Mouse (Mus musculus): ENCODE measurements around the gene Mylk. TPM values are rescaled to one million over a fixed set of nuclear protein-coding genes. Genes with fewer than 3 reads are reported as not detected.

The Mylk gene
- polyA plus RNA-seq, 1 experiment from 2014 or later, result 4.4 TPM

GRCm38 (mm10) chr16:34920182-34920581 lies 175.2 kb downstream of the Mylk start:
- H3K4me3 ChIP-seq (ENCODE audit: low read depth, low read length), result no peak overlapping the region
- DNase-seq (ENCODE audit: low spot score), result peak; percentile 53
- no peaks in the 10 kb centered on the region for H3K27me3 ChIP-seq (replicated peaks; ENCODE audit: control insufficient read depth, insufficient read depth, low read length)
- H3K27ac ChIP-seq (ENCODE audit: low read depth, low read length), result no peak overlapping the region
- H3K9ac ChIP-seq (ENCODE audit: low read depth, low read length), result no peak overlapping the region
- H3K9me3 ChIP-seq (ENCODE audit: control insufficient read depth, low read length), result no peaks in the 10 kb centered on the region
- WGBS, result 15% methylated on average over 6 of the region's 6 CpGs
- no peak overlapping the region for H3K4me2 ChIP-seq
- no peak for ATAC-seq (replicated peaks; ENCODE audit: low FRiP score)
- H3K36me3 ChIP-seq (ENCODE audit: control insufficient read depth, insufficient read depth, low read length), result no peaks in the 10 kb centered on the region
- H3K4me1 ChIP-seq (replicated peaks; ENCODE audit: control insufficient read depth, insufficient read depth, low read length), result peaks cover 16% of the 10 kb centered on the region

GRCm38 (mm10) chr16:34920868-34921267 lies 175.9 kb downstream of the Mylk start:
- no peak for DNase-seq (ENCODE audit: low spot score)
- Histone ChIP-seq H3K27me3 (replicated peaks; ENCODE audit: control insufficient read depth, insufficient read depth, low read length) (no peaks in the 10 kb centered on the region), H3K36me3 (ENCODE audit: control insufficient read depth, insufficient read depth, low read length) (no peaks in the 10 kb centered on the region), H3K9ac (ENCODE audit: low read depth, low read length) (no peak overlapping the region), H3K4me3 (ENCODE audit: low read depth, low read length) (no peak overlapping the region), H3K9me3 (ENCODE audit: control insufficient read depth, low read length) (no peaks in the 10 kb centered on the region), H3K4me1 (replicated peaks; ENCODE audit: control insufficient read depth, insufficient read depth, low read length) (peaks cover 16% of the 10 kb centered on the region), H3K4me2 (no peak overlapping the region), H3K27ac (ENCODE audit: low read depth, low read length) (no peak overlapping the region)
- no peak for ATAC-seq (replicated peaks; ENCODE audit: low FRiP score)
- 69% methylated on average over 8 of the region's 8 CpGs for WGBS

DNA sequence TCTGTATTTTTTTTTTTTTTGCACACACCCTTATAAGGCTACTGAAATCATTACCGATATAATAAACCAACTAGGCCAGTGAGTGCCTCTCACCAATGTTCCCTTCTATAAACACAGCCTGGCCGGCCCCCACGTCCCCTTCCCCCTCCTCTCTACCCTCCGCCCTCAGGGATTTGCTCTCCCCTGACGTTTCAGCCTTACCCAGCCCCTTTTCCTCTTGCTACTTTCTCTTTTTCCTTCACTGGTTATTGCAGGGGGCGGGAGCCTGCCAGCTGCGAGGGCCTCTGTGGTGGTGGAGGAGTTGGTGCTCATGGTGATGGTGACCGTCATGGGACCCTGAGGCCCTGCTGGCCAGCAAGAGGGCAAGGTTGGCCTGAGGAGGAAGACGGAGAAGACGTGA lies 176.3 kb downstream of the Mylk start:
- peak overlapping the region; percentile 20; the same call in 1 of the 2 replicates for H3K4me2 ChIP-seq
- DNase-seq (ENCODE audit: low spot score) (no peak), ATAC-seq (replicated peaks; ENCODE audit: low FRiP score) (no peak)
- no peaks in the 10 kb centered on the region for H3K36me3 ChIP-seq (ENCODE audit: control insufficient read depth, insufficient read depth, low read length)
- H3K4me3 ChIP-seq (ENCODE audit: low read depth, low read length), result no peak overlapping the region
- no peaks in the 10 kb centered on the region for H3K27me3 ChIP-seq (replicated peaks; ENCODE audit: control insufficient read depth, insufficient read depth, low read length)
- H3K4me1 ChIP-seq (replicated peaks; ENCODE audit: control insufficient read depth, insufficient read depth, low read length), result peaks cover 19% of the 10 kb centered on the region
- 64% methylated on average over 10 of the region's 10 CpGs for WGBS
- no peak overlapping the region for H3K9ac ChIP-seq (ENCODE audit: low read depth, low read length)
- H3K27ac ChIP-seq (ENCODE audit: low read depth, low read length), result no peak overlapping the region; the same call in 1 of the 2 replicates
- no peaks in the 10 kb centered on the region for H3K9me3 ChIP-seq (ENCODE audit: control insufficient read depth, low read length)

DNA sequence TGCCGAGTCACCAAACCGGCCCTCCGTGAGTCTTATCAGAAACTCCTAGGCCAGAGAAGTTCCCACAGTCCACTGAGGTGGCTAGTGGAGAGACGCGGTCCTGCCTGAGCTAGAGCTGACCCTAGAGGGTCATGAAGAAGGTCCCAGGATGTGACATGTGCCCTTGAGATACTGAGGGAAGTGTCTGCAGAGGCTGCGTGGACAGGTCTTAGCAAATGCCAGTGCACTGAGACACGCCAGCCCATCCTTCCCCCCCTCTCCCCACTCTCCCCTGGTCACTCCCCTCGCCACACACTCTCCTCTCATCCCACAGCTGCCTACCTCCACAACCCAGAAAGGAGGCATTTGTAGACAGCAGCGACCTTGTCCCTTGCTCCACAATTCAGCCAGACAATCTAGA lies 178.6 kb downstream of the Mylk start:
- Histone ChIP-seq H3K27ac (ENCODE audit: low read depth, low read length) (no peak overlapping the region), H3K4me1 (replicated peaks; ENCODE audit: control insufficient read depth, insufficient read depth, low read length) (peaks cover 27% of the 10 kb centered on the region), H3K27me3 (replicated peaks; ENCODE audit: control insufficient read depth, insufficient read depth, low read length) (no peaks in the 10 kb centered on the region), H3K9me3 (ENCODE audit: control insufficient read depth, low read length) (no peaks in the 10 kb centered on the region), H3K4me2 (no peak overlapping the region), H3K9ac (ENCODE audit: low read depth, low read length) (no peak overlapping the region), H3K4me3 (ENCODE audit: low read depth, low read length) (no peak overlapping the region), H3K36me3 (ENCODE audit: control insufficient read depth, insufficient read depth, low read length) (no peaks in the 10 kb centered on the region)
- WGBS, result 50% methylated on average over 9 of the region's 9 CpGs
- no peak for ATAC-seq (replicated peaks; ENCODE audit: low FRiP score)
- no peak for DNase-seq (ENCODE audit: low spot score)

GRCm38 (mm10) chr16:34924324-34924723 lies 179.3 kb downstream of the Mylk start:
- Histone ChIP-seq H3K4me3 (ENCODE audit: low read depth, low read length) (no peak overlapping the region), H3K36me3 (ENCODE audit: control insufficient read depth, insufficient read depth, low read length) (no peaks in the 10 kb centered on the region), H3K4me2 (no peak overlapping the region), H3K9ac (ENCODE audit: low read depth, low read length) (no peak overlapping the region), H3K9me3 (ENCODE audit: control insufficient read depth, low read length) (no peaks in the 10 kb centered on the region), H3K27me3 (replicated peaks; ENCODE audit: control insufficient read depth, insufficient read depth, low read length) (no peaks in the 10 kb centered on the region), H3K27ac (ENCODE audit: low read depth, low read length) (no peak overlapping the region), H3K4me1 (replicated peaks; ENCODE audit: control insufficient read depth, insufficient read depth, low read length) (peaks cover 27% of the 10 kb centered on the region)
- 72% methylated on average over 5 of the region's 5 CpGs for WGBS
- ATAC-seq (replicated peaks; ENCODE audit: low FRiP score) (no peak), DNase-seq (ENCODE audit: low spot score) (no peak)

GRCm38 (mm10) chr16:34924937-34925618 lies 180.1 kb downstream of the Mylk start:
- H3K36me3 ChIP-seq (ENCODE audit: control insufficient read depth, insufficient read depth, low read length), result no peaks in the 10 kb centered on the region
- peaks cover 25% of the 10 kb centered on the region for H3K4me1 ChIP-seq (replicated peaks; ENCODE audit: control insufficient read depth, insufficient read depth, low read length)
- H3K4me3 ChIP-seq (ENCODE audit: low read depth, low read length), result no peak overlapping the region
- ATAC-seq (replicated peaks; ENCODE audit: low FRiP score), result no peak
- WGBS, result 58% methylated on average over 6 of the region's 6 CpGs
- H3K27ac ChIP-seq (ENCODE audit: low read depth, low read length), result no peak overlapping the region; the same call in 1 of the 2 replicates
- DNase-seq (ENCODE audit: low spot score), result no peak
- H3K9ac ChIP-seq (ENCODE audit: low read depth, low read length), result no peak overlapping the region
- H3K27me3 ChIP-seq (replicated peaks; ENCODE audit: control insufficient read depth, insufficient read depth, low read length), result no peaks in the 10 kb centered on the region
- H3K4me2 ChIP-seq, result no peak overlapping the region
- H3K9me3 ChIP-seq (ENCODE audit: control insufficient read depth, low read length), result no peaks in the 10 kb centered on the region

DNA sequence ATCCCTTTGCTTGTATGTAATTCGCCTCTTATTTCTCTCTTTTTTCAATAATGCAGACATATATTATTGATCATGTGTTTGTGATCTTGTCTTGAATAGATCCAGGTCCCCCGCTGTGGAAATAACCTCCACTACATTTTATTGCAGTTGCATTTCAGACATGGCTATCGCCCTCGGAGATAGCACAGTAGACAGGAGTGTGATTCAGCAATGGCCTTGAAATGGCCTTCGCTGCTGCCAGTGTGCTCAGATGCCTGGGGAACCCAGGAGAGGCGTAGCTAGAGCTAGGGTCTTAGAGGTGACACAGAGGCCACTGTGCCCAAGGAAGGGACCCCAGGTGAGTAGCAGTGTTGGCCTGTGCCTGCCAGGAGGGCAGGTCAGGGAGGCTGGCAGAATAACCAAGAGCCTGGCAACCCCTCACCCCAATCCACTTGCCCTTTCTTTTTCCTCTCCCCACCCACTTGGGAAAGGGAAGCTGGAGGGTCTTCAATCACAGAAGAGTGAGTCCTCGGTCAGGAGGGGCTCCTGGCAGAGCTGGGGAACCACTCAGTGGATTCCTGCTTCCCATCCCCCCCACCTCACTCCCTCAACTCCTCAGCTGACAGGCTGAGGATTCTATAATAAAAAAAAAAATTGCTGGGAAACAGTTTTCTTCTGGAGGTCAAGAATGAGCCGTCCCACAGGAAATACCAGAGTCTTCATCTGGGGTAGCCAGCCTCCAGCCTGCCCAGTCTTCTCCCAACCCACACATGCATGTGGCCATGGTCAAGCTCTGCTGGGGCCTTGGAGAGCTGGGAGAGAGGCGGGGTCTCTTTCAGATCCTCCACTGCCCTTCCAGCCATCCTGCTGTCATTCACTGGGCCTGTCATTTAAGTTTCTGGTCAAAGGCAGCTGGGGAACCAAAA lies 181.8 kb downstream of the Mylk start:
- H3K4me2 ChIP-seq, result no peak overlapping the region
- H3K4me3 ChIP-seq (ENCODE audit: low read depth, low read length), result no peak overlapping the region
- no peak for DNase-seq (ENCODE audit: low spot score)
- 70% methylated on average over 9 of the region's 9 CpGs for WGBS
- H3K4me1 ChIP-seq (replicated peaks; ENCODE audit: control insufficient read depth, insufficient read depth, low read length), result peaks cover 20% of the 10 kb centered on the region
- no peaks in the 10 kb centered on the region for H3K9me3 ChIP-seq (ENCODE audit: control insufficient read depth, low read length)
- H3K27ac ChIP-seq (ENCODE audit: low read depth, low read length), result no peak overlapping the region
- H3K27me3 ChIP-seq (replicated peaks; ENCODE audit: control insufficient read depth, insufficient read depth, low read length), result no peaks in the 10 kb centered on the region
- H3K9ac ChIP-seq (ENCODE audit: low read depth, low read length), result no peak overlapping the region
- ATAC-seq (replicated peaks; ENCODE audit: low FRiP score), result no peak; the same call in 1 of the 2 replicates
- no peaks in the 10 kb centered on the region for H3K36me3 ChIP-seq (ENCODE audit: control insufficient read depth, insufficient read depth, low read length)

DNA sequence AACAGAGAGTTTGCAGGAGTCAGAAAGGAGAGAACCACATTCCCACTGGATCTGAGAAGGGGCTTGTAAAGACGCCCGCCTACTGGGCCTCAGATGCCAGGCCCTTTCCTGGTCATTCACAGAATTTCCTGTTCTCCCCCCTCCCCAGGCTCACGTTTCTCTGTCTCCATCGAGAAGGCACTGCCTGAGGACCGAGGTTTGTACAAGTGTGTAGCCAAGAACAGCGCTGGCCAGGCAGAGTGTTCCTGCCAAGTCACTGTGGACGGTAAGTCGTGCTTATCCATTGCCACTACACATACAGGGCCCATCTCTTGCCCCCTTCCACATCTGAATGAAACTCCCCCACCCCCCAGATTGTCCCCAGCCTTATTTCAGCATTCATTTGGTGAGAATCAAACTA lies 184.7 kb downstream of the Mylk start:
- ATAC-seq (replicated peaks; ENCODE audit: low FRiP score) (no peak), DNase-seq (ENCODE audit: low spot score) (no peak)
- Histone ChIP-seq H3K36me3 (ENCODE audit: control insufficient read depth, insufficient read depth, low read length) (no peaks in the 10 kb centered on the region), H3K4me3 (ENCODE audit: low read depth, low read length) (no peak overlapping the region), H3K4me2 (no peak overlapping the region), H3K9ac (ENCODE audit: low read depth, low read length) (no peak overlapping the region), H3K4me1 (replicated peaks; ENCODE audit: control insufficient read depth, insufficient read depth, low read length) (peaks cover 23% of the 10 kb centered on the region), H3K9me3 (ENCODE audit: control insufficient read depth, low read length) (no peaks in the 10 kb centered on the region), H3K27me3 (replicated peaks; ENCODE audit: control insufficient read depth, insufficient read depth, low read length) (no peaks in the 10 kb centered on the region), H3K27ac (ENCODE audit: low read depth, low read length) (no peak overlapping the region)
- 67% methylated on average over 8 of the region's 8 CpGs for WGBS
